Mouse (Mus musculus) forebrain, embryonic 14.5 days (tissue): ENCODE measurements around the gene Hsd17b13. TPM values are rescaled to one million over a fixed set of nuclear protein-coding genes. Genes with fewer than 3 reads are reported as not detected.
"Not testable (repeated sequence)": the region's sequence is repeated elsewhere in the genome, so short reads cannot be mapped to it uniquely, and the experiment has no call there.

Experiments used
- ATAC-seq: fragments of 200-750 bp; cut with Nextera tagmentation; 2 replicates; pipeline ENCODE4 v1.8.0; 2017; ENCODE audit warnings: mild to moderate bottlenecking, moderate library complexity
- DNase-seq: peaks from one replicate; pipeline ENCODE4 v3.0.0-alpha.2; 2015; ENCODE audit warnings: low spot score
- H3K27ac ChIP-seq: fragments of 300-500 bp; sonication (generic); 2 replicates; pipeline ENCODE4 v1.5.1; 2014; ENCODE audit warnings: low read depth, mild to moderate bottlenecking, control low read depth, low read length, moderate library complexity
- H3K27me3 ChIP-seq: fragments of 300-500 bp; sonication (generic); replicated peaks from 2 replicates; pipeline ENCODE4 v1.6.1; 2014; ENCODE audit warnings: low read length, control low read depth, mixed read lengths; ENCODE audit not compliant: control insufficient read depth, insufficient read depth
- H3K36me3 ChIP-seq: fragments of 300-500 bp; sonication (generic); 2 replicates; pipeline ENCODE4 v1.6.1; 2014; ENCODE audit warnings: low read length, control low read depth; ENCODE audit not compliant: control insufficient read depth, insufficient read depth
- H3K4me1 ChIP-seq: fragments of 300-500 bp; sonication (generic); 2 replicates; pipeline ENCODE4 v1.6.1; 2014; ENCODE audit warnings: antibody characterized with exemption, low read length, control low read depth; ENCODE audit not compliant: control insufficient read depth, insufficient read depth
- H3K4me2 ChIP-seq: fragments of 300-500 bp; sonication (generic); 2 replicates; pipeline ENCODE4 v1.6.1; 2014; ENCODE audit warnings: mild to moderate bottlenecking, control low read depth, low read length
- H3K4me3 ChIP-seq: fragments of 300-500 bp; sonication (generic); 2 replicates; pipeline ENCODE4 v1.5.1; 2014; ENCODE audit warnings: low read depth, low read length, control low read depth
- H3K9ac ChIP-seq: fragments of 300-500 bp; sonication (generic); 2 replicates; pipeline ENCODE4 v1.6.1; 2014; ENCODE audit warnings: mild to moderate bottlenecking, low read length, control low read depth, moderate library complexity
- H3K9me3 ChIP-seq: fragments of 300-500 bp; sonication (generic); replicated peaks from 2 replicates; pipeline ENCODE4 v1.6.1; 2016; ENCODE audit warnings: low read length, control low read depth, mixed read lengths; ENCODE audit not compliant: control insufficient read depth
- WGBS: fragments of 180-500 bp; shearing (Covaris S2); extraction: QIAGEN DNeasy Blood & Tissue Kit; methylation state at CpG from one replicate; pipeline ENCODE4 v1.1.7; 2014; 5-methylcytosine and 5-hydroxymethylcytosine counted together
- polyA plus RNA-seq: library from polyadenylated mRNA; unstranded; fragments of >200 nt; fragmentation: Nextera tagmentation; extraction: Ambion mirVana; gene quantifications from 2 replicates; pipeline ENCODE4 v1.2.1, GENCODE M21; 2014

Gene Hsd17b13
- polyA plus RNA-seq, 1 experiment from 2014 or later, result not detected

GRCm38 (mm10) chr5:103938547-103939349 lies 38.5 kb downstream of the Hsd17b13 start:
- Histone ChIP-seq H3K4me1 (peaks cover 10% of the 10 kb centered on the region; the same call in 1 of the 2 replicates), H3K4me2 (peak overlapping the region; percentile 23; the same call in 1 of the 2 replicates), H3K9ac (no peak overlapping the region), H3K36me3 (no peaks in the 10 kb centered on the region), H3K4me3 (no peak overlapping the region), H3K9me3 (no peaks in the 10 kb centered on the region), H3K27ac (0 out of 2 replicates have a peak overlapping the region, but pooled peaks have one; percentile 3), H3K27me3 (peaks cover 4% of the 10 kb centered on the region; the same call in 1 of the 2 replicates)
- DNase-seq (peak; percentile 90), ATAC-seq (peak; percentile 90)
- 3% methylated on average over 11 of the region's 11 CpGs for WGBS

- Histone ChIP-seq H3K9ac (no peak overlapping the region), H3K27me3 (peaks cover 4% of the 10 kb centered on the region; the same call in 1 of the 2 replicates), H3K9me3 (no peaks in the 10 kb centered on the region), H3K4me2 (no peak overlapping the region), H3K4me1 (peaks cover 10% of the 10 kb centered on the region; the same call in 1 of the 2 replicates), H3K4me3 (no peak overlapping the region), H3K36me3 (no peaks in the 10 kb centered on the region), H3K27ac (no peak overlapping the region)
- 45% methylated on average over 14 of the region's 14 CpGs for WGBS
- peak; percentile 40 for ATAC-seq
- peak; percentile 38 for DNase-seq
Measured at GRCm38 (mm10) chr5:103936906-103937589, 40.2 kb downstream of the Hsd17b13 start.

DNA sequence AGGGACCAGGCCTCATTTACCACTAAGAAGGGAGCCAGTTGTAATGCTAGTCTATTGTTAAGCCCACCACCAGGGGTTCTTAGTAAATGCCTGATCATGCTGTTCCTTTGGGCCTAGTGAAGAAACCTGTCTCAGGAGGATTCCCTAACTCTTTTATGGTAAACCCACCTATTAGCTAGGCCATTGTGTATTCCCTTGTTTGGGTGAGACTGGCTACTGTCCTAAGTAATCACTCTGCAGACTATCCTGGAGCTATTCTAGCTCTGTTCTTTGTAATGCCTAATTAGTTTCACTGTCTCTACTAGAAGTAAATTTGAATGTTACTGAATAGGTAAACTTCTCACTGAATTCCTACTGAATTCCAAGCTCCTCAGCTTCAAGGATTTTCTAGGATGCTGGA lies 45.3 kb downstream of the Hsd17b13 start:
- H3K36me3 ChIP-seq, H3K9me3 ChIP-seq, H3K4me3 ChIP-seq, H3K27me3 ChIP-seq, ATAC-seq, H3K4me2 ChIP-seq, H3K9ac ChIP-seq, H3K27ac ChIP-seq, H3K4me1 ChIP-seq, DNase-seq: not testable (repeated sequence)

GRCm38 (mm10) chr5:103930511-103930910 lies 46.7 kb downstream of the Hsd17b13 start:
- no peak overlapping the region for H3K9ac ChIP-seq
- H3K27me3 ChIP-seq, result no peaks in the 10 kb centered on the region
- DNase-seq (no peak), ATAC-seq (no peak)
- 32% methylated on average over 5 of the region's 5 CpGs for WGBS
- H3K9me3 ChIP-seq, result no peaks in the 10 kb centered on the region
- no peak overlapping the region for H3K27ac ChIP-seq
- no peaks in the 10 kb centered on the region for H3K4me1 ChIP-seq
- H3K4me2 ChIP-seq, result no peak overlapping the region
- H3K4me3 ChIP-seq, result no peak overlapping the region
- H3K36me3 ChIP-seq, result no peaks in the 10 kb centered on the region

- Histone ChIP-seq H3K4me3 (no peak overlapping the region), H3K4me1 (no peaks in the 10 kb centered on the region), H3K27me3 (no peaks in the 10 kb centered on the region), H3K27ac (no peak overlapping the region), H3K4me2 (no peak overlapping the region), H3K9ac (no peak overlapping the region), H3K36me3 (no peaks in the 10 kb centered on the region), H3K9me3 (no peaks in the 10 kb centered on the region)
- ATAC-seq, result no peak
- DNase-seq, result no peak
- 92% methylated on average over 7 of the region's 7 CpGs for WGBS
Measured at GRCm38 (mm10) chr5:103928196-103928550, 49.0 kb downstream of the Hsd17b13 start.

- H3K4me1 ChIP-seq, result no peaks in the 10 kb centered on the region
- peak; percentile 72 for ATAC-seq
- H3K27me3 ChIP-seq, result no peaks in the 10 kb centered on the region
- DNase-seq, result peak; percentile 93
- H3K4me2 ChIP-seq, result peak overlapping the region; percentile 32; the same call in 1 of the 2 replicates
- WGBS, result 27% methylated on average over 27 of the region's 27 CpGs
- no peak overlapping the region for H3K9ac ChIP-seq
- no peaks in the 10 kb centered on the region for H3K36me3 ChIP-seq
- no peak overlapping the region for H3K27ac ChIP-seq
- H3K4me3 ChIP-seq, result no peak overlapping the region
- no peaks in the 10 kb centered on the region for H3K9me3 ChIP-seq
Measured at GRCm38 (mm10) chr5:103927429-103928195, 49.6 kb downstream of the Hsd17b13 start.

DNA sequence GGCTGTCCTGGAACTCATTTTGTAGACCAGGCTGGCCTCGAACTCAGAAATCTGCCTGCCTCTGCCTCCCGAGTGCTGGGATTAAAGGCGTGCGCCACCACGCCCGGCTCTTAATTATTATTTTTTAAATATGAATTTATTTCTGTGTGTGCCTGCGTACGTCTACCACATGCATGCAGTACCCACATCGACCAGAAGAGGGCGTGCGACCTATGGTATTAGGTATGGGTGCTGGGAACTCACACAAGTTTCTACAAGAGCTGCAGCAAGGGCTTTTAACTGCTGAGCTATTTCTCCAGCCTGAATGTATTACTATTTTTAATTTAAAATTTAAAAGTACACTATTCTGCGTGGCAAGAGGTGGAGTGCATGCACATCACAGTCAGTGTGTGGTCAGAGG lies 50.8 kb downstream of the Hsd17b13 start:
- WGBS, result 71% methylated on average over 12 of the region's 12 CpGs
- DNase-seq, result no peak

DNA sequence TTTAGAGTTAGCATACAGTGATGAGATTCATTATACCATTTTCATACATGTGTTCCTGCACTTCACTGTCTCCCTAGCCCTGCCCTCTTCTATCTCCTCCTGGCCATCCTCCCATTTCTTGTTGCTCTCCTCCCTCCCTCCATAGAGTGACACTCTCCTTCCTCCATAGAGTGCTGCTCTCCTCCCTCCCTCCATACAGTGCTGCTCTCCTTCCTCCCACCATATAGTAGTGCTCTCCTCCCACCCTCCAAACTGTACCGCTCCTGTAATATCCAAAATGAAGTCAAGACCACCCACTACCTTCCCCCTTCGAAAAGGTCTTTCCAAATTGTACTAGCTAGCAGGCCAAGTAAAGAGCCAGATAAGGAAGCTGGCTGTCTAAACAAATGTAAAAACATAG lies 53.5 kb downstream of the Hsd17b13 start:
- Histone ChIP-seq H3K4me2 (no peak overlapping the region), H3K9ac (no peak overlapping the region), H3K9me3 (no peaks in the 10 kb centered on the region), H3K4me1 (no peaks in the 10 kb centered on the region), H3K27ac (no peak overlapping the region), H3K4me3 (no peak overlapping the region), H3K36me3 (no peaks in the 10 kb centered on the region), H3K27me3 (no peaks in the 10 kb centered on the region)
- DNase-seq (no peak), ATAC-seq (no peak)
- 88% methylated on average over 2 of the region's 2 CpGs for WGBS

More for the DNA sequence above, 50.8 kb downstream of the Hsd17b13 start:
- no peaks in the 10 kb centered on the region for H3K4me1 ChIP-seq
- H3K27ac ChIP-seq, result no peak overlapping the region
- H3K27me3 ChIP-seq, result no peaks in the 10 kb centered on the region
- H3K9me3 ChIP-seq, result no peaks in the 10 kb centered on the region
- H3K36me3 ChIP-seq, result no peaks in the 10 kb centered on the region
- no peak overlapping the region for H3K4me3 ChIP-seq
- ATAC-seq, result no peak
- no peak overlapping the region for H3K4me2 ChIP-seq
- H3K9ac ChIP-seq, result no peak overlapping the region
